Mouse (Mus musculus) stomach, postnatal 0 days (tissue): ENCODE results near the gene Aspn.

Experiments used
- CTCF ChIP-seq: IDR thresholded peaks from 2 replicates; pipeline ENCODE4 v1.5.1; 2016; ENCODE audit warnings: antibody characterized with exemption, low read depth, mild to moderate bottlenecking, moderate library complexity
- EP300 ChIP-seq: optimal IDR thresholded peaks from 2 replicates; pipeline ENCODE3; 2016; ENCODE audit warnings: antibody characterized with exemption

DNA sequence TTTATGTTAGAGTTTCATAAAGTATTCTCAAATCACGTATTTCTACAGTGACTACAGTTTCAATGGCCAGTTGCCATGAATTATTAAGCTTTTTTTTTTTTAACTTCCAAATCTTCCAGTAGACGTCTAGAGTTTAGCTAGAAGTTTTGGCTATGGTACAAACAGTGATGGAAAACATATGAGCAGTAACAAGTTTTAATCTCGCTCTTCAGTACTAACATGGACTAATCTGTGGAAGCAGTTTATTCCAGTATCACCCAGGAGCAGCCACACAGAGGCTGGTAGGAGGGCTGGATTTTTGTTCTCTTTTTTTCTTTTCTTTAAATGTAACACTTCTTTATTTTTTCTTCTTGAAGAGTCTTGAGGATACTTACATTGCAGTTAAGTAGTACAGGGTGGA is at the start of gene Aspn:
- TF ChIP-seq EP300 (no peak), CTCF (no peak)
